Mouse (Mus musculus) hindlimb bud, embryonic 11.5 days (tissue): ENCODE measurements around the gene Masp1.

ENCODE experiments used
- DNase-seq: peaks from one replicate; pipeline ENCODE4 v3.0.0-alpha.2; 2012; ENCODE audit warnings: low read depth, low spot score; ENCODE audit errors: extremely low spot score

Gene Masp1

DNA sequence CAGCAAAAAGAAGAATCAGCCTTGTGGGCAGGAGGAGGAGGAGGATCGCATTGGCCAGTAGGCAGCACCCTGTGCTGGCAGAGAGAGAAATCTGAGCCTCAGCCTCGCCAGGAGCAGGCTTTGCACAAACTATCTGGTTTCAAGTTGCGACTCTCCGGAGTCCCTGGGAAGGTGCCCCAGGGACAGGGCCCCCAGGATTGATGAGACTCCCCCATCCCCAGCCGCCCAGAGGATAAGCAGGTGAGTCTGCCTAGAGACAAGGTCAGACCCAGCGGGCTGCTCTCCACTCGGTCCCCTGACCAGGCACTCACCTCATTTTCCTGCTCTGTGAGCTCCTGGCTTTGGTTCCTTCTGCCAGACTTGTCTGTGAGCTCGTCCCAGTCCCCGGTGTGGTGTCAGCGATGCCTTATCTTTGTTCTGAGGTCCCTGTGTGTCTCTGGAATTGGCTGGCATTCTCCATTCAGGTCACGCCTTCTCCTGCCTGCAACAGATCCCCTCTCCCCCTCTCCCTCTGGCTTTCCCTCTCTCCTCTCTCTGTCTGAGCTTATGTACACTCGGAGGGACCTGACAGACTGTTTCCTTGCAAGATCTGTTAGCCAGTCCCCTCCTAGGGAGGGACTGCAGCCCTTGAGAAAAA, at the start of gene Masp1, which contains the start of gene Rtp4:
Gene Masp1 (minus strand): TSS at position 581 of the 637 bp plus-strand sequence.
Gene Rtp4 (plus strand): TSS at position 57 of the 637 bp plus-strand sequence.
- DNase-seq = no peak

DNA sequence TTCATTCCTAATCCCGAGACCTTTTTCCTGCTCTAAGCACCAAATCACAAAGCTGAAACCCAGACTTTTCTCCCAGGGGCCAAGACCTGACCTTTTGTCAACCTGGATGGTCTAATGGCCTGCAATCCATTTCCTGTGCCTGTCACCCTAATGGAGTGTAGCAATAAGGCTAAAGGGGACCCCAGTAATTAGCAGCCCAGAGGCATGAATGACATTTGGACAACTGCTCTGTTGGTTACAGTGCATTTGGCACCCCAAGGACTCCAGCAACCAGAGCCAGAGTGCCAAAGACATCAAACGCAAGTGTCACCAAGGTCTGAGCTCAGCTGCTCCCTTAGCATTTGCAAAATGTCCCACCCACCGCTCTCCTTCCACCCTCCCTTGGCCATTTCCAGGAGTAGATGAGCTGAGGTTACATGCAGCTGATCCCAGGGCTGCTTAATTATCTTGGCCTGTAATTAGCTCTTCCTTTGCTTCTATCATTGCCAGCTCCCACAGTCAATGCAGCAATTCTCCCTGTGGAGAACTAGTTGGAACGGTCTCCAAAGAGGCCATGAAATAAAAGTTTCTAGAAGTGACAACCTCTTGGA, 47.8 kb upstream of the Masp1 start:
- no peak for DNase-seq

DNA sequence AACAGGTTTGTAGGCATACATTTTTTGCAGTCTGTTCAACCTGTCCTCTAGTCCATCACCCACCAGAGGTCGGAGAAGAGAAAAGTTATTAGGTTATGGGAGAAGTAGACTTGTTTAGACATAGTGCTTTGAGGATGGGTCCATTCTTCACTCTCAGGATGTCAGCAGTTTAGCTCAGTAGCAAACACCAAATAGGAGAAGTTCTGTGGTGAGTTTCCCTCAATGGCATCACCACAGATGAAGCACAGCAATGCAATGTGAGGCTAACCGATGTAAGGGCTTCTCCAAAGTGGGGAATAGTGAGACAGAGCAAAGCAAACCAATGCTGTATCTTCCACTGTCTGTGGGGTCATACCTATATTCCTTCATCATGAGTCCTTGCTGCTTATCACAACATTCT, 37.1 kb upstream of the Masp1 start:
- DNase-seq = no peak

DNA sequence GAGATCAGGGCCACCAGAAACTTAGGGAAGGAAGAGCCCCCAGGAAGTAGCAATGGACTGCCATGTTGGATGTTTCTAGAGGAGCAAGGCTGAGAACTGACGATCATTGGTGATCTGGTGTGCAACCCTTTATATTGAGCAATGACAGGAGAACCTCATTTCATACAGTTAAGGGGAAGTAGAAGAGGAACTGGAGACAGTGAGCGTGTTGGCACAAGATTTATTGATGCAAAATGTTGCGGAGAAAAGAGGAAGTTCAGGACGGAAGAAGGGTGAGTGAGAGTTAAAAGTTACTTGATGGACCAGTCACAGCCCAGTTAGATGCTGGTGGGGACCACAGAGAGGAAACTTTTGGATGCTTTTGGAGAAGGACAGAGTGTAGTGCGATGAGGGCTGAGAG, 36.6 kb upstream of the Masp1 start:
- no peak for DNase-seq

DNA sequence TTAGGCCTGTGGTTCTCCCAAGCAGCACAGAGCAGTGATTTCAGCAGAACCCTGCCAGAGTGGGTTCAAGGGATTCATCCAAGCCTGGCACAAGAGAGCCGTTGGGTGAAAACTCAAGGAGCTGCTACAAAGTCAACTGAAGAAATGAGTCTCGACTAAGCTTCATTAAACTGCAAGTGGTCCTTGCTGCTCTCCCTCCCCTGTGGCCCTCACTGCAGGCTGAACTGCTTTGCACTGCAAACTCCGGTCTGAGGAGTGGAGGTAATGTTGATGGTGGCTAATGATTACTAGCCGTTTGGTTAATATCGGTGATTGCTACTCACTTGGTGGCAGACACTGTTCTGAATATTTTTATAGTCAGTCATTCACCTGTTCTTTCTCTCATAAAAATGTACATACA, 34.1 kb upstream of the Masp1 start:
- DNase-seq = no peak

DNA sequence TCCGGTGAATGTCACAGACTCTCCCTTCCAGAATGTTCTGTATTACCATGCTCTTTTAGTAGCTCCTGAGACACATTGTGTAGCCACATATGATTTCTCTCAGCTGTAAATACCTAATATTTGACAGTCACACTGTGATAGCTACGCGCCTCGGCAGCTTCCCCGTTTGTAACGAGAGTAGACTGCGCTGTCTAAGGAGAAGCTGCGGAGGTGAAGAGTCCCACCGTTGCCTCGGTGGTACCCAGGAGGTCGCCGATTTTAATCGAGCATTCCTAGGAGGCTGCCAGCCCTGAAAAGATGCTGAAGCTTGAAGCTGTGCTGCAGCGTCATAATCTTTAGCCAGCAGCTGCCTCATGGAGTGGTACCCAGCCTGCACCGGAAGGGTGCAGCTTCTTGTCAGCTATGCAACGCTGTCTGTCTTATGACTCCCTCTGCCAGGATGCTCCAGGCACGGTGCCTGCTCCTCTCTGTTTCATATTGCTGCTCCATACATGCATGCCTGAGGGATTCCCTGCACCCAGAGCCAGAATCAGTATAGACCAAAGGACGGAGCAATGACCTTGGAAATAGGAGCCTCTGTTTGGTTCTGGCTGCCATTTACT, 30.5 kb upstream of the Masp1 start:
- no peak for DNase-seq

DNA sequence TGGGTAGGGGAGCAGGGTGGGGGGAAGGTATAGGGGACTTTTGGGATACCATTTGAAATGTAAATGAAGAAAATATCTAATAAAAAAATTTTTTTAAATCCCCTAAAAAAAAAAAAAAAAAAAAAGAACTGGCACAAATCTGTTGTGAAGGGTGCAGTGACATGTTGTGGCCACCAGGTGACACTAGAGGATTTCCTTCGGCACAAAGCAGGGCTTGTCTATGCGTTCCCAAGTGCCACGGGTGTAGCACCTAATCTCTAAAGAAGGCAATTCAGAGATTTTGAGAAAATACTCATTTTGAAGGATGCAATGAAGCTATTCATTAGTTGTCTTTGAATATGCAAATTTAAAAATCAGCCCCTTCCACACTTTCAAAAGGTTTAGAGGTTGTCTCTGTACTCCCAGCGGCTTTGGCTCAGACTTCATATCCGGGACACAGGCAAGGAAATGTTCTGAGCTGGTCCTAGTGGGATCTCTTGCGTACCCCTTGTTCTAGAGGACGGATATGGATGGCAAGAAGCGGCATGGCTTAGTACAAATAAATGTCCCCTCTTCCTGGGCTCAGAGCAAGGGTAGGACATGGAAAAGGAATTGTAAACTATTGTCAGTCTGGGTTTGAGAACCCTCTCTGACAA, 29.8 kb upstream of the Masp1 start:
- peak; percentile 20 for DNase-seq

DNA sequence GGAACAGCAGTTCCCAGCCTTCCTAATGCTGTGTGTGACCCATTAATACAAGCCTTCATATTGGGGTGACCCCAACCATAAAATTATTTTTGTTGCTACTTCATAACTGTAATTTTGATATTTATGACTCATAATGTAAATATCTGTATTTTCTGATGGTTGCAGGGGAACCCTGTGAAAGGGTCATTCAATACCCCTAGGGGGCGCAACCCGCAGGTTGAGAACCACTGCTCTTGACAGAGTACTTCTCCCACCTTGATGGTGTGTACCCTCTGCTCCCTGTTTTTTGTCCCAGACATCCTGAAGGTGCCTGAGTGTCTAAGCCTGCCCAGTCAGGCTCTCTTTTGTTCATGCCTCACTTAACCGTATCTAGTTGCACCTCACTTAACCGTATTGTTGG, 27.2 kb upstream of the Masp1 start:
- DNase-seq = no peak

DNA sequence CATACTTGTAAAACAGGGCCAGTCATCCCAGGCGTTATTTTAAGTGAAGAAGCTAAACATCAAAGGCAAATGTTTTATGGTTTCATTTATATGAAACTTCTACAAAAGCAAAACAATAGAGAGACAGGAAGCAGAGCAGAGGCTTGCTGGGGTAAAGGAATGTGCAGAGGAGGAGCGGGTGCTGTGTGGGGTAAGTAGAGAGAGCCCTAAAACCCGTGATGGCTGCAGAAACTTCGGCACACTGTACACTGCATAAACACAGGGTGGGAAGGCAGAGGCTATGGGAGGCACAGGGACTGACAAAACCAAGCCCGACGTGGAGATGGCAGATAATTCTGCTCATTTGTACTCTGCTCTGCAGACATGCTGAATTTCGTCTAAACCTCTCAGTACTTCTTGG, 23.7 kb upstream of the Masp1 start:
- no peak for DNase-seq

DNA sequence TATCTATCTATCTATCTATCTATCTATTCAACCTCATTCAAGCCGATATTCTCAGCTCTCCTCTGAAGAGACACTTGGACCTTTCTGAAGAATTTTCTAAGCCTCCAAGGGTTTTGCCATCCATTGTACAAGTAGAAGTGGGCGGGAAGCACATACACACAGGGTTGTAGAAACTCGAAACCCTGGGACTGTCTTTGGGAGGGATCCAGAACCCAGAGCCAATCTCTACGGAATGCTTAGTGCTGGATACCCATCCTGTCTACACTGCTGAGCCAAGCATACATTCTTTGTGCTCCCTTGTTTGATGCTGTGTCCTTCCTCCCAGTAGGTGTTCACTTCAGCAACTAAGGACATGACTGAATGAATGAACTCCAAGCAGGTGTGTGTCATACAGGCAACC, 22.3 kb upstream of the Masp1 start:
- no peak for DNase-seq

DNA sequence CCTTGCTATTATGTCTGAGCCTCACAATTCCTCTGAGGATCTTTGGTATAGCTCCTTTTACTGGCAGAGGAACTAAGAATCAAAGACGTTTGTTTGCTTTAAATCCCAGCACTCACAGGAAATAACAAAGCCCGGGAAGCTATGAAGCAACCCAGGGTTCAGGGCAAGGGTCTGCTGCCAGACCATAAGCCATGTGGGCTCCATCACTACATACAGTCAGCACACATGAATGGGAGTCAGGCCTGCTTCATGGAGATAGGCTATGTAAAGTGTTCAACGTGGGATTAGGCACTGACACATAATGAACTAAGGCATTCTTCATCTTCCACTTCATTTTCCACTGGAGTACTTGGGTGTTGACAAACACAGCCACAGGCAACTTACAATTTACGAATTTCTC, 20.4 kb upstream of the Masp1 start:
- DNase-seq = no peak

DNA sequence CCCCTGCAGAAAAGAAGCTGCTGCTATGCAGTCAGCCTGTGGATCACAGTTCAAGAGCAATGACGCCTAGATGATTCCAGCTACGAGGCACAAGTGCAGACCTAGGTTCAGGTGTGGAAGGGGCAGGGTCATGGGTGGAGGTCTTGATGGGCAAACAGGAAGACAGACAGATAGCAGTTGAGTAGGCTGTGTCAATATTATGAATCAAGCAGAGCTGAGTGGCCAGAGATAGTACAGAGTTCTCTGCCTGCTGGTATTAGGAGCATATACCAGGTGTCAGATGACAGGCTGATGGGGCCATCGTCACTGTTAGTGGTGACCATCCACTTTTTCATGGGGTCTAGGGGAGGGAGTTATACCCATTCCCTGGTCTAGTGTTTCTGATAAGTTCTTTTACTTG, 13.1 kb upstream of the Masp1 start:
- DNase-seq = no peak

DNA sequence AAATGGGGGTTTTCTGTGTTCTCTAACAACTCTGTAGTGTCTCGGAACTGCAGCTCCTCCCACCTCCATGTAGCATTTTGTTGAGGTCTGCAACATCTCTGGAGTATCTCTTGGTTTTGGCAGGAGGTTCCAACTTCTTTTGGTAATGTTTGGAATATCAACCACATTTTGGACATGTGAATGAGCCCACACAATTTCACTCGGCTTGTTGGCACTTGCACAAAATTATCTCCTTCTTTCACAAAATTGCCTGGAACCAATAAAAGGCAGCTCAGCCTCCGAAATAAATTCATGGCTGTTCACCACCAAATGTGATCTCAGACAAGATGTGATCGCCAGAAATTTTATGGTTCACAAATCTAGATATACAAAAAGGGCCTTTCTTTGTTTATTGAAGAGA, 8.6 kb upstream of the Masp1 start:
- no peak for DNase-seq

DNA sequence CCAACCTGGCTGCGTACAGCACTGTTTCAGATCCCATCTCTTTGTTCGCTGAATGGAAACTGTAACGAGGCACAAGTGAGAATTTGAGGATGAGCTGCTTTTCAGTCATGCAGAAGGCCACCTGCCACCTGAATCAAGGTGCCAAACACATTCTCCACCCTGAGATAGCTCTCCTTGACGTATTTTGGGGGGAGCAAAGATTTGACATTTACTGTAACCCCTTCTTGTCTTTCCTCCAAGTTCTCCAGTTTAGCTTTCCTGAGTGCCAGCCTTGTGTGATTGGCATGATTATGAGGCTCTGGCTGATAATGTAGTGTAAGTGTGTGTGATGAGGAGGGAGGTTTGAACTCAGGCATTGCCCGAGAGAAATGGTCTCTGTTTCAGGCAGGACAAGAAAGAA, 1.5 kb upstream of the Masp1 start:
- no peak for DNase-seq

DNA sequence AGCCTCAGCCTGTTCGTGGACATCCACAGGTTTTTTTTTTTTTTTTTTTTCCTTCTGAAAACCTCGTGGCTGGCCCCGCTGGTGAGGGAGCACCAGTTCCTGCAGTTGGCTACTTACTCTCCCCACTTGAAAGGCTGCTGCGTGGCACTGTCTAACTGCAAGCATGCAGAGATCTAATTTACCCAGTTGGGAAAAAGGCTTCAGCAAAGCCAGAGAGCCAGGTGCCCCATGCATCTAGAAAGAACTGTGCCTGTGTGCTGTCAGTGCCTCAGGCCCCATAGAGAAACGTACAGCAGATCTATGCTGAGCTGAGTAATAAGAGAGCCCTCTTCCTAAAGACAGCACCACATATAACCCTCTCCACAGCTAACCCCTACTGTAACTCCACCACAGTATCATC, 477 bp upstream of the Masp1 start:
- no peak for DNase-seq

DNA sequence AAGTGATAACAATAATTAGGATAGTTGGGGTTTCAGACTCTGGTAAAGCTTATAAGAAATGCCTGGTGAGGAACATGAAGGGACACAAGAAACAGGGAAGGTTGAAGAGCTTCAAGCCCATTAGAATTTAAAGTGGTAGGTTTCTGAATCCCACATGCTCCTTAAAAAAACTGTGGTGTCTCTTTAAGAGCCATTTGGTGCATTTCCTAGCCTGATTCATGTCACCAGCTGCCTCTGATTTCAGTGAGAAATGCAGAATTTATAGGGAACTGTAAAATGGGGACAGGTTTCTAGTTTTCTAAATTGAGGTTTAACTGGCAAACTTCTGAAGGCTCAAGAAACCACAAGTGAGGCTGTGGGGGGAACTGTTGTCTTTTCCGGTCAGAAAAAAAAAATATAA, 844 bp downstream of the Masp1 start:
- no peak for DNase-seq

DNA sequence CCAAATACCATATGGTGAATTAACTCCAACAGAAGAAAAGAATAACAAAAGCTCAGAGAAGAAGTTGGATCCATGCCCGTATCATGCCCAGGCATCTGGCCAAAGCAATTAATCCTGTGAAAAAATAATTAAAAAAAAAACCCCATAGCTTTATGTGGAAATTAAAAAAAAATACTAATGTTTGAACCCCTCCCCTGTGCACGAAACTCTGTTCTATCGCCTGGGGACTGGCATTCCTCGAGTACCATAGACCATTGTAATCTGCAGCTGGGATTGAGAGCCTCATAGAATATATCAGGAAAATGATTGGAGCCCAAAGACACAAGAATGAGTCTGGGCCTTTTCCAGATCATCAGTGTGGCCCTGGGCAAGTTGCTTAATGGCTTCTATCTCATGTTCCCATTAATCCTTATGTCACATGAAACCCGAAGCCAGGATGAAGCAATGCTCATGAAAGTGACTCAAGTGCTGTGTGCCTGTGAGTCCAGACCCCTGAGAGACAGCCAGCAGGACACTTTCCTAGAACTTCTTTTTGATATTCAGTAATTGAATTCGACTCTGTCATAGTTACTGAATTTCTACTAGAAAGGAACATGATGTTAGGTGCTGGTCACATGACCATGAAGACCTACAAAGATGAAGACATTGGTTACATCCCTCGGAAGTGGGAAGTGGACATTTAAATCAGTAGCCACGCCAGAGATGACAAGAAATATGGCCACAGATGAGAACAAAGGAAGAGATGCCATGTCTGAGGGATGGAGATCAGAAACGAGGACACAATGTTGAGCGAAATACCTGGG, 1.8 kb downstream of the Masp1 start:
- DNase-seq = no peak

DNA sequence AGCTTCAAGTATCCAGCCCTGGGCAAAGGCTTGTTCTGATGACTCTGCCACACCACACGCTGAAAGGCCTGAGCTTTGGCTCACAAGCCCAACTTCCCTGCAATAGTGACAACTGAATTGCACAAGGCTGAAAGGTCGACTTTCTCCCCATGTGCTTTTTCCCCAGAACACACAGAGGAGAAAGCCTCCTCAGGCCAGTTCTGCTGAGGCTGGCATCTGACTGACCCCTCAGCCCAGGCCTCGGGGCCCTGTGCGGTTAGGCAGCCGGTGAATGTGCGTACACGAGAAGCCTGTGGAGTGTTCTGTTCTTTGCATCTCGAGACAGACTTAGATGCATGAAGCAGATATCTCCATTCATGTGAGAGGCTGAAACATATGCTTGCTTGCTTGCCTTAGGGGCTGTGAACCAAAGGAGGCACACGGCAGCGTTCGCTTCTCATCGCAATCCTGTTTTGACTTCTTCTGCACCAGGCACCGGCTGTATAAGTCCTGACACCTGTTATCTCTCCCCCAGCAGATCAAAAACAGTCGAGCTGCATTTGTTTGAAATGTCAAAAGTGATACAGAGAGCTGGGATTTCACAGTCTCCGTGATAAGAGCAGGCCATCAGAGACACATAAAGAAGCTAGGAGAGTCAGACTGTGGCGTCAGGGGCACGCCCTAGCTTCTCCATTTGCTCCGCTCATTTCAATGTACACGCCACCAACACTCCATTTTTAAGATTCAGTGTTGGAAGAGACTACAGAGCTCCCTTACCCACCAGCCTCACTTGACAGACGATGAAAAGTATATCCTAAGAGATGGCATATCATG, 2.7 kb downstream of the Masp1 start:
- DNase-seq = no peak

DNA sequence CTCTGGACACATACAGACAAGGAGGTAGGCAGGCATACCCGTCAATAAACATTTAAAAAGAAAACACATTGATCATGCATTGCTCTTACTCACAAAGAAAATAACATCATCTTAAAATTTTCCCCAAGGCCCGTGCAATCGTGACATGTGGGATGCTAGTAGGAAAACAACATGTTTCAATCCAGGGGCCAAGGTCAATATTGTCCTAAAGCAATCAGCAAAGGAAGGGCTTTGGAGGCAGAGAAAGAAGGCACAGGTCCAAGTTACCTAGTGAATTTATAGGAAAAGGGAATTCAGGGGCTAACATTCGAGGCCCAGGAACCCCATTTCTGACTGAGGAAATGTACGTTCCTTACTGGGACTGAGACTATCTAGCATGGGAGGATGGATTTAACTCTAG, 3.4 kb downstream of the Masp1 start:
- DNase-seq = no peak

DNA sequence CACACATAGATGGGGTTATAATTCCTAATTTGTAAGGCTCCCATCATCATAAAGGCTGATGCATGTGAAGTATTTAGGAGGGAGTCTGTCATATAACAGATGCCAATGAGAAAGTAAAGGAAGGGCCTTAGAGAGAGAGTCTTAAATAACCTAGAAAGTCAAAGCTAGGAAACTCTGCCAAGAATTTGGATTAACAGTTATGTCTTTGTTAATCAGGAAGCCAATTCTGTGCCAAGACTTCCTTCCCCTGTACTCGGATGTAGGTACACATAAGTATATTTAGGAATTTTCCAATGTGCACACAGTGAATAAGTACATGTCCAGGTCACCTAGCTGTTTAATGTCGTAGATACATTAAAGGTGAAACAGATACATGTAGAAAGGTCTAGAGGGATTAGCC, 4.0 kb downstream of the Masp1 start:
- DNase-seq = no peak

DNA sequence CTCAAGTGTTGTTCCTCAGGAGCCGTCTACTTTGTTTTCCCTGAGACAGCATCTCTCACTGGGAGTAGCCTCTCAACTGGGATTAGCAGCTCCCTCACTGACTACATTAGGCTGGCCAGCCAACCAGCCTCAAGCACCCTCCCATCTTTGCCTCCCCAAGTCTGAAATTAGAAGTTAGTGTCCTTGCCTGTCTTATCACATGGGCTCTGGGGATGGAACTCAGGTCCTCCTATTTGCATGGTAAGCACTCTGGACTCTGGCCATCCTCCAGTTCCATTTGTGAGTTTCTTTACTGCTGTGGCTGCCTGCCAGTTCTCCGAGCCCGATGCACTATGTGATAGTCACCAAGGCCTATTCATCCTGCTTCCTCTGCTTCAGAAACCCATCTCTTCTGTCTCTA, 4.8 kb downstream of the Masp1 start:
- DNase-seq = no peak
